Mouse (Mus musculus): Measurements from ENCODE around the gene Rab17. TPM values are rescaled to one million over a fixed set of nuclear protein-coding genes. Genes with fewer than 3 reads are reported as not detected.

The Rab17 gene
- total RNA-seq (2021), result not detected
- long read RNA-seq, experiment 1, result 0 reads
- long read RNA-seq, experiment 2, partial matches to known transcripts, result 0 of 1 reads
- long read RNA-seq, experiment 2, other reads (novel, unspliced or antisense), result 0 of 1 reads

GRCm38 (mm10) chr1:90969347-90969784 lies at the start of gene Rab17:
Gene Rab17 (minus strand): TSS chr1:90969661.
- DNase-seq, result no peak

GRCm38 (mm10) chr1:91017111-91017758 lies 47.8 kb upstream of the Rab17 start:
- DNase-seq, result peak; percentile 54

GRCm38 (mm10) chr1:91015571-91015970 lies 46.1 kb upstream of the Rab17 start:
- no peak for DNase-seq

- DNase-seq, result no peak
Measured at GRCm38 (mm10) chr1:91013803-91014202, 44.3 kb upstream of the Rab17 start.

- no peak for DNase-seq
Measured at GRCm38 (mm10) chr1:91011336-91011735, 41.9 kb upstream of the Rab17 start.

- no peak for DNase-seq
Measured at GRCm38 (mm10) chr1:91010716-91011115, 41.3 kb upstream of the Rab17 start.

- DNase-seq, result no peak
Measured at GRCm38 (mm10) chr1:91010216-91010615, 40.8 kb upstream of the Rab17 start.

GRCm38 (mm10) chr1:91009266-91009665 lies 39.8 kb upstream of the Rab17 start:
- DNase-seq, result no peak

- no peak for DNase-seq
Measured at GRCm38 (mm10) chr1:91008746-91009145, 39.3 kb upstream of the Rab17 start.

- DNase-seq, result no peak
Measured at GRCm38 (mm10) chr1:91008147-91008682, 38.8 kb upstream of the Rab17 start.

GRCm38 (mm10) chr1:91006708-91007107 lies 37.2 kb upstream of the Rab17 start:
- no peak for DNase-seq

GRCm38 (mm10) chr1:91006037-91006436 lies 36.6 kb upstream of the Rab17 start:
- no peak for DNase-seq

- DNase-seq, result peak; percentile 49
Measured at GRCm38 (mm10) chr1:91003522-91004253, 34.2 kb upstream of the Rab17 start.

GRCm38 (mm10) chr1:91002641-91003040 lies 33.2 kb upstream of the Rab17 start:
- no peak for DNase-seq

- DNase-seq, result no peak
Measured at GRCm38 (mm10) chr1:91001871-91002539, 32.5 kb upstream of the Rab17 start.

GRCm38 (mm10) chr1:91001101-91001500 lies 31.6 kb upstream of the Rab17 start:
- no peak for DNase-seq

GRCm38 (mm10) chr1:90999911-91000601 lies 30.6 kb upstream of the Rab17 start:
- no peak for DNase-seq

GRCm38 (mm10) chr1:90998891-90999611 lies 29.6 kb upstream of the Rab17 start:
- DNase-seq, result no peak

GRCm38 (mm10) chr1:90998268-90998890 lies 28.9 kb upstream of the Rab17 start, which contains the start of gene Lrrfip1:
Gene Lrrfip1 (plus strand): TSS chr1:90998737.
- DNase-seq, result peak; percentile 72

GRCm38 (mm10) chr1:90997641-90998040 lies 28.2 kb upstream of the Rab17 start:
- DNase-seq, result no peak

GRCm38 (mm10) chr1:90997136-90997535 lies 27.7 kb upstream of the Rab17 start:
- no peak for DNase-seq
